Mouse (Mus musculus) liver, embryonic 14.5 days (tissue): ENCODE results near the gene Cldn3. TPM values are rescaled to one million over a fixed set of nuclear protein-coding genes. Genes with fewer than 3 reads are reported as not detected.

Experiments
- ATAC-seq: fragments of 200-750 bp; cut with Nextera tagmentation; 2 replicates; pipeline ENCODE4 v1.8.0; 2017; ENCODE audit warnings: moderate number of reproducible peaks, mild to moderate bottlenecking, moderate library complexity; ENCODE audit not compliant: insufficient read depth
- DNase-seq, 3 experiments: peaks; one replicate each; pipeline ENCODE4 v3.0.0-alpha.2; 2012 to 2013; ENCODE audit warnings: low read depth in 3 of 3, low spot score in 3 of 3
- H3K27ac ChIP-seq: fragments of 300-500 bp; sonication (generic); 2 replicates; pipeline ENCODE4 v1.5.1; 2014; ENCODE audit warnings: moderate library complexity, mild to moderate bottlenecking, control low read depth, inconsistent platforms
- H3K27me3 ChIP-seq: fragments of 300-500 bp; sonication (generic); 2 replicates; pipeline ENCODE4 v1.6.1; 2014; ENCODE audit warnings: mild to moderate bottlenecking, low read length, moderate library complexity; ENCODE audit not compliant: control insufficient read depth, insufficient read depth
- H3K36me3 ChIP-seq: fragments of 300-500 bp; sonication (generic); replicated peaks from 2 replicates; pipeline ENCODE4 v1.6.1; 2014; ENCODE audit warnings: low read depth; ENCODE audit not compliant: control insufficient read depth, insufficient read depth
- H3K4me1 ChIP-seq, 2 experiments: fragments of 200-500 bp in 1 of 2; fragments of 300-500 bp in 1 of 2; sonication (generic) in 1 of 2; replicated peaks; 2 replicates each; pipeline ENCODE4 v1.6.1; 2012 to 2014; ENCODE audit warnings: antibody characterized with exemption in 1 of 2, inconsistent platforms in 1 of 2, low read length in 1 of 2; ENCODE audit not compliant: control insufficient read depth in 2 of 2, insufficient read depth in 2 of 2
- H3K4me2 ChIP-seq: fragments of 300-500 bp; sonication (generic); 2 replicates; pipeline ENCODE4 v1.6.1; 2014; ENCODE audit warnings: low read depth, mild to moderate bottlenecking, control low read depth, moderate library complexity
- H3K4me3 ChIP-seq, 2 experiments: fragments of 200-500 bp in 1 of 2; fragments of 300-500 bp in 1 of 2; sonication (generic) in 1 of 2; 2 replicates each; pipeline ENCODE4 v1.5.1; 2012 to 2014; ENCODE audit warnings: low read depth in 2 of 2, low read length in 2 of 2, mild to moderate bottlenecking in 2 of 2, control low read depth in 1 of 2, inconsistent platforms in 1 of 2, moderate library complexity in 1 of 2; ENCODE audit not compliant: insufficient read depth in 1 of 2
- H3K9ac ChIP-seq: fragments of 300-500 bp; sonication (generic); replicated peaks from 2 replicates; pipeline ENCODE4 v1.6.1; 2014; ENCODE audit warnings: mild to moderate bottlenecking, control low read depth, moderate library complexity
- H3K9me3 ChIP-seq: fragments of 300-500 bp; sonication (generic); 2 replicates; pipeline ENCODE4 v1.6.1; 2016; ENCODE audit warnings: low read length, mixed read lengths; ENCODE audit not compliant: control insufficient read depth
- CTCF ChIP-seq: IDR thresholded peaks from 2 replicates; pipeline ENCODE4 v1.5.1; 2016; ENCODE audit warnings: antibody characterized with exemption, low read depth, control low read depth
- EP300 ChIP-seq: IDR thresholded peaks from 2 replicates; pipeline ENCODE4 v1.6.1; 2016; ENCODE audit warnings: antibody characterized with exemption, low read depth
- WGBS: fragments of 180-500 bp; shearing (Covaris S2); extraction: QIAGEN DNeasy Blood & Tissue Kit; methylation state at CpG from one replicate; pipeline ENCODE4 v1.1.7; 2014; ENCODE audit not compliant: insufficient replicate concordance; 5-methylcytosine and 5-hydroxymethylcytosine counted together
- polyA plus RNA-seq, 2 experiments: library from polyadenylated mRNA; depleted of rRNA in 1 of 2; stranded (reverse) in 1 of 2; unstranded in 1 of 2; fragments of >200 nt; fragmentation: Nextera tagmentation in 1 of 2; extraction: Ambion mirVana in 1 of 2; gene quantifications; 2 replicates each; pipeline versions ENCODE4 v1.2.1 to v1.2.3; 2012 to 2014

Gene Cldn3
- polyA plus RNA-seq, 2 experiments: 0.43 to 0.47 TPM

GRCm38 (mm10) chr5:134947420-134948084 lies 38.5 kb upstream of the Cldn3 start:
- Histone ChIP-seq H3K4me3 (no peak overlapping the region), H3K4me1 (peaks cover 0 to 8% of the 10 kb centered on the region in 2 experiments; a peak in 2 of 4 replicates), H3K4me2 (no peak overlapping the region), H3K36me3 (no peaks in the 10 kb centered on the region), H3K27me3 (no peaks in the 10 kb centered on the region), H3K27ac (no peak overlapping the region), H3K9me3 (no peaks in the 10 kb centered on the region), H3K9ac (no peak overlapping the region)
- TF ChIP-seq EP300 (no peak), CTCF (no peak)
- no peak for DNase-seq
- 38% methylated on average over 5 of the region's 5 CpGs for WGBS
- ATAC-seq: no peak

GRCm38 (mm10) chr5:134948085-134948439 lies 38.0 kb upstream of the Cldn3 start:
- no peaks in the 10 kb centered on the region for H3K36me3 ChIP-seq
- no peak overlapping the region for H3K4me2 ChIP-seq
- H3K4me3 ChIP-seq: no peak overlapping the region
- TF ChIP-seq CTCF (no peak), EP300 (no peak)
- DNase-seq (no peak), ATAC-seq (no peak)
- no peak overlapping the region for H3K9ac ChIP-seq
- H3K4me1 ChIP-seq: peaks cover 0 to 8% of the 10 kb centered on the region in 2 experiments; a peak in 2 of 4 replicates
- no peak overlapping the region for H3K27ac ChIP-seq
- no peaks in the 10 kb centered on the region for H3K27me3 ChIP-seq
- no peaks in the 10 kb centered on the region for H3K9me3 ChIP-seq
- 37% methylated on average over 4 of the region's 4 CpGs for WGBS

GRCm38 (mm10) chr5:134951053-134951884 lies 34.7 kb upstream of the Cldn3 start:
- peak overlapping the region; percentile 28 for H3K4me2 ChIP-seq
- no peak for TF ChIP-seq CTCF
- TF ChIP-seq EP300: no peak
- peak; percentile 38; the same call in 1 of the 2 replicates for ATAC-seq
- 12% methylated on average over 19 of the region's 19 CpGs for WGBS
- H3K9ac ChIP-seq: no peak overlapping the region
- DNase-seq: peak in 1 of 3 experiments; percentile 50
- no peak overlapping the region for H3K27ac ChIP-seq
- H3K36me3 ChIP-seq: no peaks in the 10 kb centered on the region
- peaks cover 0 to 8% of the 10 kb centered on the region in 2 experiments; a peak in 2 of 4 replicates for H3K4me1 ChIP-seq
- H3K4me3 ChIP-seq: no peak overlapping the region
- no peaks in the 10 kb centered on the region for H3K9me3 ChIP-seq
- H3K27me3 ChIP-seq: no peaks in the 10 kb centered on the region

GRCm38 (mm10) chr5:134955491-134955890 lies 30.5 kb upstream of the Cldn3 start:
- no peak overlapping the region for H3K4me2 ChIP-seq
- no peaks in the 10 kb centered on the region for H3K36me3 ChIP-seq
- no peaks in the 10 kb centered on the region for H3K9me3 ChIP-seq
- peaks cover 0 to 8% of the 10 kb centered on the region in 2 experiments; a peak in 2 of 4 replicates for H3K4me1 ChIP-seq
- no peak for ATAC-seq
- H3K27ac ChIP-seq: no peak overlapping the region
- H3K27me3 ChIP-seq: no peaks in the 10 kb centered on the region
- 56% methylated on average over 5 of the region's 5 CpGs for whole genome bisulfite sequencing
- no peak overlapping the region for H3K4me3 ChIP-seq
- H3K9ac ChIP-seq: no peak overlapping the region
- TF ChIP-seq EP300 (no peak), CTCF (no peak)
- no peak for DNase-seq

- no peak overlapping the region for H3K27ac ChIP-seq
- H3K36me3 ChIP-seq: no peaks in the 10 kb centered on the region
- no peak overlapping the region for H3K4me3 ChIP-seq
- no peaks in the 10 kb centered on the region for H3K9me3 ChIP-seq
- H3K4me2 ChIP-seq: no peak overlapping the region
- 58% methylated on average over 7 of the region's 7 CpGs for WGBS
- no peaks in the 10 kb centered on the region; a peak in 1 of 4 replicates for H3K4me1 ChIP-seq
- H3K9ac ChIP-seq: no peak overlapping the region
- no peaks in the 10 kb centered on the region for H3K27me3 ChIP-seq
- TF ChIP-seq EP300: no peak
- no peak for TF ChIP-seq CTCF
- DNase-seq: no peak
- peak; percentile 28; the same call in 1 of the 2 replicates for ATAC-seq
Observed at GRCm38 (mm10) chr5:134959114-134959513, 26.9 kb upstream of the Cldn3 start.
